Mouse (Mus musculus) MEL (cell line): Measurements from ENCODE around the gene Adamtsl4. TPM values are rescaled to one million over a fixed set of nuclear protein-coding genes. Genes with fewer than 3 reads are reported as not detected.
"Not testable (repeated sequence)": the region's sequence is repeated elsewhere in the genome, so short reads cannot be mapped to it uniquely, and the experiment has no call there.

ENCODE experiments used
- DNase-seq: peaks from one replicate; pipeline ENCODE4 v3.0.0; 2011; ENCODE audit warnings: low read depth, low spot score
- H3K27ac ChIP-seq: 2 replicates; pipeline ENCODE4 v1.5.1; 2012; ENCODE audit warnings: low read depth, mild to moderate bottlenecking, control low read depth, low read length, moderate library complexity; ENCODE audit not compliant: control insufficient read depth
- H3K27me3 ChIP-seq, 2 experiments: fragments of 150-350 bp in 1 of 2; sonication (generic) in 1 of 2; 2 replicates each; pipeline ENCODE4 v1.6.1; 2012; ENCODE audit warnings: low read length in 2 of 2, mild to moderate bottlenecking in 2 of 2, improper control_type of control experiment in 1 of 2, moderate library complexity in 1 of 2; ENCODE audit not compliant: insufficient read depth in 2 of 2, control insufficient read depth in 1 of 2
- H3K36me3 ChIP-seq, 2 experiments: 2 replicates each; pipeline ENCODE4 v1.6.1; 2012 to 2014; ENCODE audit warnings: low read length in 2 of 2, improper control_type of control experiment in 1 of 2, inconsistent platforms in 1 of 2, mild to moderate bottlenecking in 1 of 2; ENCODE audit not compliant: insufficient read depth in 2 of 2, control insufficient read depth in 1 of 2
- H3K4me1 ChIP-seq, 2 experiments: fragments of 150-350 bp in 1 of 2; sonication (generic) in 1 of 2; 2 replicates each; pipeline ENCODE4 v1.6.1; 2012; ENCODE audit warnings: low read length in 2 of 2, improper control_type of control experiment in 1 of 2, mild to moderate bottlenecking in 1 of 2; ENCODE audit not compliant: insufficient read depth in 2 of 2, control insufficient read depth in 1 of 2
- H3K4me3 ChIP-seq, 2 experiments: fragments of 150-350 bp in 1 of 2; sonication (generic) in 1 of 2; 2 replicates each; pipeline ENCODE4 v1.5.1; 2012; ENCODE audit warnings: low read depth in 2 of 2, low read length in 2 of 2, mild to moderate bottlenecking in 2 of 2, moderate library complexity in 2 of 2, control low read depth in 1 of 2, improper control_type of control experiment in 1 of 2; ENCODE audit not compliant: control insufficient read depth in 1 of 2, insufficient read depth in 1 of 2
- H3K79me2 ChIP-seq: 2 replicates; pipeline ENCODE4 v1.6.1; 2012; ENCODE audit warnings: mild to moderate bottlenecking, low read length, moderate library complexity; ENCODE audit not compliant: control insufficient read depth, poor library complexity, insufficient read depth
- H3K9ac ChIP-seq: 2 replicates; pipeline ENCODE4 v1.6.1; 2012; ENCODE audit warnings: low read depth, mild to moderate bottlenecking, control low read depth, low read length, moderate library complexity; ENCODE audit not compliant: control insufficient read depth, poor library complexity, severe bottlenecking
- H3K9me3 ChIP-seq: fragments of 150-350 bp; sonication (generic); replicated peaks from 2 replicates; pipeline ENCODE4 v1.6.1; 2012; ENCODE audit warnings: mild to moderate bottlenecking, low read length, improper control_type of control experiment, moderate library complexity; ENCODE audit not compliant: insufficient read depth
- CTCF ChIP-seq, 3 experiments: IDR thresholded peaks in 2 of 3; conservative IDR thresholded peaks in 1 of 3; 2 replicates each; pipeline ENCODE4 v1.5.1; 2011 to 2012; ENCODE audit warnings: low read length in 3 of 3, low read depth in 2 of 3, mild to moderate bottlenecking in 2 of 3, improper control_type of control experiment in 1 of 3, inconsistent platforms in 1 of 3, mixed read lengths in 1 of 3, moderate library complexity in 1 of 3; ENCODE audit not compliant: control insufficient read depth in 1 of 3, insufficient read depth in 1 of 3, poor library complexity in 1 of 3, severe bottlenecking in 1 of 3
- E2F4 ChIP-seq: IDR thresholded peaks from 2 replicates; pipeline ENCODE4 v1.6.1; 2011; ENCODE audit warnings: low read depth, low read length, improper control_type of control experiment, borderline replicate concordance
- ELF1 ChIP-seq: IDR thresholded peaks from 2 replicates; pipeline ENCODE4 v1.6.1; 2014; ENCODE audit warnings: low read depth, mild to moderate bottlenecking, inconsistent platforms, low read length, improper control_type of control experiment, moderate library complexity
- EP300 ChIP-seq, 2 experiments: IDR thresholded peaks; 2 replicates each; pipeline ENCODE4 v1.6.1; 2011; ENCODE audit warnings: improper control_type of control experiment in 2 of 2, low read length in 2 of 2, low read depth in 1 of 2, mild to moderate bottlenecking in 1 of 2
- GABPA ChIP-seq: IDR thresholded peaks from 2 replicates; pipeline ENCODE4 v1.6.1; 2012; ENCODE audit warnings: low read depth, mild to moderate bottlenecking, inconsistent platforms, low read length, improper control_type of control experiment, moderate library complexity
- GATA1 ChIP-seq: IDR thresholded peaks from 2 replicates; pipeline ENCODE4 v1.6.1; 2011; ENCODE audit warnings: low read depth, low read length, improper control_type of control experiment
- KAT2A ChIP-seq: conservative IDR thresholded peaks from 2 replicates; pipeline ENCODE4 v1.6.1; 2012; ENCODE audit warnings: low read depth, low read length, improper control_type of control experiment, inconsistent platforms
- MAFK ChIP-seq: IDR thresholded peaks from 2 replicates; pipeline ENCODE4 v1.6.1; 2011; ENCODE audit warnings: low read depth, mild to moderate bottlenecking, low read length, improper control_type of control experiment, borderline replicate concordance
- MAX ChIP-seq: IDR thresholded peaks from 2 replicates; pipeline ENCODE4 v1.6.1; 2011; ENCODE audit warnings: low read length, improper control_type of control experiment
- MAZ ChIP-seq: IDR thresholded peaks from 2 replicates; pipeline ENCODE4 v1.6.1; 2012; ENCODE audit warnings: low read depth, mild to moderate bottlenecking, inconsistent platforms, low read length, improper control_type of control experiment
- MYB ChIP-seq: IDR thresholded peaks from 2 replicates; pipeline ENCODE4 v1.6.1; 2011; ENCODE audit warnings: mild to moderate bottlenecking, low read depth, low read length, improper control_type of control experiment
- MYC ChIP-seq: IDR thresholded peaks from 2 replicates; pipeline ENCODE4 v1.6.1; 2011; ENCODE audit warnings: low read depth, mild to moderate bottlenecking, low read length, improper control_type of control experiment, moderate library complexity
- NRF1 ChIP-seq: IDR thresholded peaks from 2 replicates; pipeline ENCODE4 v1.6.1; 2014; ENCODE audit warnings: low read depth, mild to moderate bottlenecking, inconsistent platforms, low read length, improper control_type of control experiment, moderate library complexity; ENCODE audit not compliant: poor library complexity, insufficient read depth, severe bottlenecking
- POLR2A ChIP-seq, 2 experiments: IDR thresholded peaks; 2 replicates each; pipeline ENCODE4 v1.6.1; 2011 to 2012; ENCODE audit warnings: low read length in 2 of 2, mild to moderate bottlenecking in 2 of 2, control low read depth in 1 of 2, improper control_type of control experiment in 1 of 2, low read depth in 1 of 2, moderate library complexity in 1 of 2; ENCODE audit not compliant: control insufficient read depth in 1 of 2, insufficient read depth in 1 of 2, poor library complexity in 1 of 2
- SIN3A ChIP-seq: IDR thresholded peaks from 2 replicates; pipeline ENCODE4 v1.6.1; 2012; ENCODE audit warnings: low read length, improper control_type of control experiment, inconsistent platforms
- SMC3 ChIP-seq: IDR thresholded peaks from 2 replicates; pipeline ENCODE4 v1.6.1; 2011; ENCODE audit warnings: low read depth, low read length, improper control_type of control experiment
- TCF12 ChIP-seq: IDR thresholded peaks from 2 replicates; pipeline ENCODE4 v1.6.1; 2014; ENCODE audit warnings: low read depth, mild to moderate bottlenecking, inconsistent platforms, low read length, improper control_type of control experiment, moderate library complexity
- UBTF ChIP-seq: IDR thresholded peaks from 2 replicates; pipeline ENCODE4 v1.6.1; 2012; ENCODE audit warnings: low read depth, mild to moderate bottlenecking, inconsistent platforms, low read length, improper control_type of control experiment, moderate library complexity, borderline replicate concordance; ENCODE audit not compliant: insufficient read depth
- USF1 ChIP-seq: IDR thresholded peaks from 2 replicates; pipeline ENCODE4 v1.6.1; 2014; ENCODE audit warnings: low read depth, mild to moderate bottlenecking, inconsistent platforms, low read length, improper control_type of control experiment, moderate library complexity
- ZMIZ1 ChIP-seq: IDR thresholded peaks from 2 replicates; pipeline ENCODE4 v1.6.1; 2012; ENCODE audit warnings: low read depth, mild to moderate bottlenecking, inconsistent platforms, low read length, improper control_type of control experiment, moderate library complexity
- polyA plus RNA-seq, 2 experiments: library from polyadenylated mRNA; stranded (reverse) in 1 of 2; unstranded in 1 of 2; fragments of >175 nt in 1 of 2; fragments of >200 nt in 1 of 2; gene quantifications; 2 replicates each; pipeline versions ENCODE4 v1.2.1 to v1.2.4; 2012; ENCODE audit warnings: low replicate concordance in 2 of 2, low read depth in 1 of 2; ENCODE audit not compliant: insufficient read length in 2 of 2, insufficient read depth in 1 of 2, missing spikeins in 1 of 2
- total RNA-seq: library from RNA; depleted of rRNA; stranded (reverse); fragments of 300-350 nt; gene quantifications from 2 replicates; pipeline ENCODE4 v1.2.3, GENCODE M21; 2012

Gene Adamtsl4
- total and polyA plus RNA-seq, 3 experiments: 0.27 to 0.88 TPM; not detected in 1

GRCm38 (mm10) chr3:95692677-95693076 lies 5.0 kb upstream of the Adamtsl4 start:
- no peaks in the 10 kb centered on the region for H3K27me3 ChIP-seq
- H3K4me3 ChIP-seq: no peak overlapping the region
- H3K27ac ChIP-seq: no peak overlapping the region
- no peaks in the 10 kb centered on the region for H3K36me3 ChIP-seq
- H3K4me1 ChIP-seq: peaks cover 0 to 7% of the 10 kb centered on the region in 2 experiments; a peak in 1 of 4 replicates
- no peaks in the 10 kb centered on the region for H3K9me3 ChIP-seq
- H3K9ac ChIP-seq: no peak overlapping the region
- no peaks in the 10 kb centered on the region for H3K79me2 ChIP-seq
- no peak for DNase-seq
- no peak for TF ChIP-seq MYC
- TF ChIP-seq MYB: no peak
- no peak for TF ChIP-seq CTCF (IDR thresholded peaks at IDR 0.05 in 2 of 3, conservative IDR thresholded peaks at IDR 0.05 in 1 of 3; ENCODE audit: control insufficient read depth in 1 of 3, insufficient read depth in 1 of 3, low read depth in 2 of 3, low read length in 3 of 3, poor library complexity in 1 of 3, severe bottlenecking in 1 of 3)
- no peak for TF ChIP-seq SIN3A
- TF ChIP-seq EP300 (IDR thresholded peaks at IDR 0.05; ENCODE audit: low read depth in 1 of 2, low read length in 2 of 2): no peak
- TF ChIP-seq UBTF: no peak
- no peak for TF ChIP-seq POLR2A (IDR thresholded peaks at IDR 0.05; ENCODE audit: control insufficient read depth in 1 of 2, insufficient read depth in 1 of 2, low read depth in 1 of 2, low read length in 2 of 2, poor library complexity in 1 of 2)
- TF ChIP-seq GABPA: no peak
- no peak for TF ChIP-seq TCF12
- no peak for TF ChIP-seq ZMIZ1
- TF ChIP-seq MAFK: no peak
- TF ChIP-seq KAT2A: no peak
- no peak for TF ChIP-seq GATA1
- TF ChIP-seq SMC3: no peak
- no peak for TF ChIP-seq ELF1
- TF ChIP-seq MAX: no peak
- no peak for TF ChIP-seq MAZ
- TF ChIP-seq USF1: no peak
- no peak for TF ChIP-seq E2F4
- TF ChIP-seq NRF1: no peak

- DNase-seq, H3K9ac ChIP-seq, H3K4me3 ChIP-seq, H3K36me3 ChIP-seq, H3K4me1 ChIP-seq, H3K9me3 ChIP-seq, H3K27me3 ChIP-seq, H3K79me2 ChIP-seq, H3K27ac ChIP-seq: not testable (repeated sequence)
Observed at GRCm38 (mm10) chr3:95690552-95690951, 2.8 kb upstream of the Adamtsl4 start.
